Mouse (Mus musculus) midbrain, embryonic 11.5 days (tissue): ENCODE measurements at regions not wholly inside any gene's neighbourhood (a gene's known extent, or its start where the extent isn't known, plus 50 kb on each side); places are given as distances from the start of the nearest gene placed in this dataset.

Experiments
- ATAC-seq: fragments of 200-750 bp; cut with Nextera tagmentation; 2 replicates; pipeline ENCODE4 v1.8.0; 2017; ENCODE audit warnings: moderate TSS enrichment, moderate library complexity; ENCODE audit not compliant: low FRiP score
- DNase-seq: peaks from one replicate; pipeline ENCODE4 v3.0.0; 2015; ENCODE audit warnings: low spot score; ENCODE audit errors: missing footprints
- H3K27ac ChIP-seq: fragments of 300-500 bp; sonication (generic); 2 replicates; pipeline ENCODE4 v1.5.1; 2014; ENCODE audit warnings: low read depth, low read length
- H3K27me3 ChIP-seq: fragments of 300-500 bp; sonication (generic); 2 replicates; pipeline ENCODE4 v1.6.1; 2014; ENCODE audit warnings: mild to moderate bottlenecking, low read length, moderate library complexity, mixed read lengths; ENCODE audit not compliant: control insufficient read depth, insufficient read depth
- H3K36me3 ChIP-seq: fragments of 300-500 bp; sonication (generic); 2 replicates; pipeline ENCODE4 v1.6.1; 2014; ENCODE audit warnings: mild to moderate bottlenecking, low read length, moderate library complexity, mixed read lengths; ENCODE audit not compliant: control insufficient read depth, insufficient read depth
- H3K4me1 ChIP-seq: fragments of 300-500 bp; sonication (generic); 2 replicates; pipeline ENCODE4 v1.6.1; 2014; ENCODE audit warnings: low read length; ENCODE audit not compliant: control insufficient read depth, insufficient read depth
- H3K4me2 ChIP-seq: fragments of 300-500 bp; sonication (generic); 2 replicates; pipeline ENCODE4 v1.6.1; 2014; ENCODE audit warnings: mild to moderate bottlenecking, moderate library complexity
- H3K4me3 ChIP-seq: fragments of 300-500 bp; sonication (generic); 2 replicates; pipeline ENCODE4 v1.5.1; 2014; ENCODE audit warnings: low read depth, low read length
- H3K9ac ChIP-seq: fragments of 300-500 bp; sonication (generic); 2 replicates; pipeline ENCODE4 v1.6.1; 2014; ENCODE audit warnings: low read length
- H3K9me3 ChIP-seq: fragments of 300-500 bp; sonication (generic); 2 replicates; pipeline ENCODE4 v1.6.1; 2016; ENCODE audit warnings: low read length; ENCODE audit not compliant: control insufficient read depth
- WGBS: fragments of 180-500 bp; shearing (Covaris S2); extraction: QIAGEN DNeasy Blood & Tissue Kit; methylation state at CpG from one replicate; pipeline ENCODE4 v1.1.7; 2014; 5-methylcytosine and 5-hydroxymethylcytosine counted together

DNA sequence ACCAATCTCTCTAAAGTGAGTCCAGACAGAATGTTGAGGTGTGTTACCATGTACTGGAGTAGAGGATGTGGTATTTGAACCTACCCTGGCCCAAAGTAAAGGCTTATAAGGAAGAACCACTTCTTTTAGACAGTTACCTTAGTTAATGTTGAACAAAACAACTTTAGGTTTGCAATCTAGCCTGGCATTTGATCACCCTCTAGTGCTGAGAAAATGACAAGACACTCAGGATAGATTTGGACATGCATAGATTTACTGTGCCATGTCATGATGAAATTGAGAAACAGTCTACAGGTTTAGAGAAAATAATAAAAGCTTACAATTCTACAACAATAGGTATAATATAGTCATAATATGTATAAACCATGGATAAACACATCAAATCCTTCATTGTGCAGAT lies 333.7 kb downstream of the Adcyap1 start:
- Histone ChIP-seq H3K36me3 (no peaks in the 10 kb centered on the region), H3K4me2 (no peak overlapping the region), H3K4me3 (no peak overlapping the region), H3K4me1 (no peaks in the 10 kb centered on the region), H3K27ac (no peak overlapping the region), H3K27me3 (no peaks in the 10 kb centered on the region), H3K9ac (no peak overlapping the region), H3K9me3 (no peaks in the 10 kb centered on the region)
- DNase-seq (no peak), ATAC-seq (0 out of 2 replicates have a peak, but pooled peaks have one; percentile 24)

DNA sequence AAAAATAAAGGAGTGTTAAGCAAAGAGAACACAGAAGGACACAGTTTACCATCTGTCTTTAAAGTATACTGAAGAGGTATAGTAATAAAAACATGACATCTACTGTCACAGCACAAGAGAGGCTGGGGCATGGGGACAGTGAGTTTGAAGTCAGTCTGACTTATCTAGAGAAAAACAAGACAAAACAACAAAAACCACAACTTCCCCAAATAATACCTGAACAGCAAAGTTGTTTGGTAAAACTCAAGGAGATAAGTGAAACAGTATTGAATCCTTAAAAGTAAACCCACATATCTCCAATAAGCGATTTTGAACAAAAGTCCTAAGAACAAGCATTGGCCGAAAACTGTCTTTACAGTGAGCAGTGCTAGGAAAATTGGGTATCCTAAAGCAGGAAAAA lies 336.1 kb downstream of the Adcyap1 start:
- DNase-seq (no peak), ATAC-seq (no peak)
- H3K9me3 ChIP-seq = no peaks in the 10 kb centered on the region
- 88% methylated on average over 2 of the region's 2 CpGs for WGBS
- H3K4me2 ChIP-seq = no peak overlapping the region
- no peaks in the 10 kb centered on the region for H3K36me3 ChIP-seq
- no peaks in the 10 kb centered on the region for H3K27me3 ChIP-seq
- no peak overlapping the region for H3K4me3 ChIP-seq
- no peak overlapping the region for H3K27ac ChIP-seq
- no peak overlapping the region for H3K9ac ChIP-seq
- no peaks in the 10 kb centered on the region for H3K4me1 ChIP-seq

DNA sequence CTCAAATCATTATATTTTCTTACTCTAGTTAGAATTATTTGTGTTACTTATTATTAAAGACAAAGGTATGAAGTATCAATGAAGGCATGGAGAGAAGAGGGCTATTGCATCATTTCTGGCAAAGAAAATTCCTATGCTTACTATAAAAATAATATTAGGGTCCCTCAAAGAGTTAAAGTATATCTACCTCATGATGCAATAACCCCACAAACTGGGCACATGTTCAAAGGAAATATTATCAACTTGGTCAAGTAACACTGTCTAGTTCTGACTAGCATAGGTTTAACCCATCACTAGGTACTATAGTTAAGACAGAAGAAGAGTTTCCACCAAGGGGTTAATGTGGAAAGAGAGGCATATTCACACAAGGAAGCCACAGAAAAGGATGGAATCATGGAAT lies 336.9 kb downstream of the Adcyap1 start:
- ATAC-seq (no peak), DNase-seq (no peak)
- H3K36me3 ChIP-seq = no peaks in the 10 kb centered on the region
- no peak overlapping the region for H3K4me2 ChIP-seq
- no peak overlapping the region for H3K27ac ChIP-seq
- no peak overlapping the region for H3K4me3 ChIP-seq
- H3K9ac ChIP-seq = no peak overlapping the region
- no peaks in the 10 kb centered on the region for H3K27me3 ChIP-seq
- H3K9me3 ChIP-seq = no peaks in the 10 kb centered on the region
- no peaks in the 10 kb centered on the region for H3K4me1 ChIP-seq

DNA sequence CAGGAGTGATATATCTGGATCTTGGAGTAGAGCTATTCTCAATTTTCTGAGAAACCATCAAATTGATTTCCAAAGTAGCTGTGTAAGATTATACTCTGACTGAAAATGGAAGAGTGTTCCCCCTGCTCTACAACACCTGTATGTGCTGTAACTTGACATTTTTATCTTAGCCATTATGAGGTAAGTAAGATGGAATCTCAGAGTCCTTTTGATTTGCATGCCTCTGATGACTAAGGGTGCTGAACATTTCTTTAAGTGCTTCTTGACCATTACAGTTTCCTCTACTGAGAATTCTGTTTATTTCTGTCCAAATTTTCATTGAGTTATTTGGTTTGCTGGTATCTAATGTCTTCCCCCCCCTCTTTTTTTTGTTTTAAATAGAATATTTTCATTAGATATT lies 343.0 kb downstream of the Adcyap1 start:
- H3K4me2 ChIP-seq = no peak overlapping the region
- H3K36me3 ChIP-seq = no peaks in the 10 kb centered on the region
- DNase-seq (no peak), ATAC-seq (no peak)
- H3K9ac ChIP-seq = no peak overlapping the region
- no peaks in the 10 kb centered on the region for H3K9me3 ChIP-seq
- no peak overlapping the region for H3K27ac ChIP-seq
- no peaks in the 10 kb centered on the region for H3K4me1 ChIP-seq
- H3K27me3 ChIP-seq = no peaks in the 10 kb centered on the region
- no peak overlapping the region for H3K4me3 ChIP-seq

DNA sequence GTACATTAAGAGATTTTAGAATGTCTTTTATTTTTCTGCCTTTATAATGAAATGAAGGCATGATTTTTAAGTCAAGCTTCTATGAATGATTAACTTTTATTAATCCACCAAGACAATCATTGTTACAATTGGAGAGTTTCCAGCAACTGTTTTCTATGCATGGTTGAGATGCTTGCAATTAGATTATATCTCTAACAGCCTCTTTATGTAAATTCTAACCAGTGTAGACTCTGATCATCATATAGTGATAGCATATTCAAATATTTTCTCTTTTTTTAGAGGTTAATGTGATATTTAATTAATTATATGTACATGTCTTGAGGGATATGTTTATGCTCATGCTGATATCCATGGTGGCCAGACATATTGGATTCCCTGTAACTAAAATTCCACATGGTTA lies 351.5 kb downstream of the Adcyap1 start:
- ATAC-seq (no peak), DNase-seq (no peak)
- no peak overlapping the region for H3K4me2 ChIP-seq
- H3K9me3 ChIP-seq = no peaks in the 10 kb centered on the region
- H3K4me1 ChIP-seq = no peaks in the 10 kb centered on the region
- no peaks in the 10 kb centered on the region for H3K36me3 ChIP-seq
- H3K27ac ChIP-seq = no peak overlapping the region
- no peak overlapping the region for H3K4me3 ChIP-seq
- H3K27me3 ChIP-seq = no peaks in the 10 kb centered on the region
- H3K9ac ChIP-seq = no peak overlapping the region

DNA sequence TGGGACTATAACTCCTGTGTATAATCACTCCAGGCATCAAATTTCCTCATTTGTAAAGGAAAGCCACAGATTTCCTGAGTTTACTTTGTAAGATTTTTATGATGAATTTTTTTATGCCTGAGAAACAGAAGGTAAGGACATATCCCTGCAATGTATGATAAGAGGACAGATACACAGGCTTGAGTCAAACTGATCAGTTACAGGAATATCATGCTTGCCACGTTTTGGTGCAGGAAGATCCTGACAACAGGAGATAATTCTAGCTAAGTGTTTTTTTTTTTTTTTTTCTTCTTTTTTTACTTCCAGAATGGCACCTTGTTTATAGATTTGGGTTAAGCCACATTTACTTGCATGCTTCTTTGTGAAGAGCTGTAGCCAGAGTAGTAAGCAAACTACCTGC lies 357.1 kb downstream of the Adcyap1 start:
- no peaks in the 10 kb centered on the region for H3K9me3 ChIP-seq
- no peaks in the 10 kb centered on the region for H3K27me3 ChIP-seq
- no peak overlapping the region for H3K4me3 ChIP-seq
- no peaks in the 10 kb centered on the region for H3K36me3 ChIP-seq
- no peak overlapping the region for H3K27ac ChIP-seq
- DNase-seq (no peak), ATAC-seq (no peak)
- WGBS = 62% methylated on average over 1 of the region's 1 CpGs
- no peaks in the 10 kb centered on the region for H3K4me1 ChIP-seq
- H3K4me2 ChIP-seq = no peak overlapping the region
- H3K9ac ChIP-seq = no peak overlapping the region

DNA sequence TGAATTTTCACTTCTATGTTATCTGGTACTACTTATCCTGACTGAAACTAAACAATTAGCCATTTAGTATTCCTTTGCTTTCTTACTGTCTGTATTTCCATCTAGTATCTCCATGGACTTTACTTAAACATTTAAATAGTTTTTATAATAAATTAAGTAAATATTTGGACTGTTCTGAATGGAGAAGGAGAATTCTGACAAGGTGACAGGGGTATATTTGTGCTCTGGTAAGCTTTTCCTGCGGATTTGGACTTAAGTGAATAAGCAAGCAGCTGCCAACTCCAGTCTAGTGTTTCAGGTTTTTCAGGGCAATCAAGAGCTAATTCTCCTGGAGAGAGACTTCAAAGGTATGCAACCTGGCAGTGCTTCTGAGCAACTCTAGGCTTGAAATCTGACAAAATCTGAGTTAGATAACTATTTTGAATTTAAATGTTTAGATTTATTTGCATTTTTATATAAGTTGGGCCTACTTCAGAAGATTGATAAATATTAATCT lies 364.5 kb downstream of the Adcyap1 start:
- DNase-seq = no peak
- no peaks in the 10 kb centered on the region for H3K4me1 ChIP-seq
- no peak for ATAC-seq
- no peaks in the 10 kb centered on the region for H3K9me3 ChIP-seq
- H3K27ac ChIP-seq = no peak overlapping the region
- no peak overlapping the region for H3K9ac ChIP-seq
- no peaks in the 10 kb centered on the region for H3K36me3 ChIP-seq
- WGBS = 58% methylated on average over 1 of the region's 1 CpGs
- no peak overlapping the region for H3K4me3 ChIP-seq
- H3K27me3 ChIP-seq = no peaks in the 10 kb centered on the region
- no peak overlapping the region for H3K4me2 ChIP-seq

DNA sequence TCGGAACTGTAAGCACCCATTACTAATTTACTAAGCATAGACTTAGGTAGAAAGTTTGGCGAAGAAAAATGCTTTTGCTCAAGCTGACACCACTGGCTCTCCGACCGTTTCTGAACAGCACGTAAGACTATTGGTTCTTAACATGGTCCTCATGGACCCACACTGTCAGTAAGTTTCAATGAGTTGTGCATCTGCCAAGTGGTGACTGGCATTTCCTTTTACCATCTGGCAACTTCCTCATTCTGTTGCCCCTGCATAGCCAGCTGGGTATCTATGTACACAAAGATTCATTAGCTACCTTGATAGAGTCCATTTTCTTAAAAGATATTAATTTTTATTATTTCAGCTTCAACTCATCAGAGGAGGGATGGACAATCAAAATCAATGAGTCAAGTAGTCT lies 381.2 kb downstream of the Adcyap1 start:
- no peaks in the 10 kb centered on the region for H3K9me3 ChIP-seq
- ATAC-seq (no peak), DNase-seq (no peak)
- H3K36me3 ChIP-seq = no peaks in the 10 kb centered on the region
- WGBS = 88% methylated on average over 5 of the region's 5 CpGs
- H3K4me1 ChIP-seq = no peaks in the 10 kb centered on the region
- H3K27ac ChIP-seq = no peak overlapping the region
- no peak overlapping the region for H3K4me2 ChIP-seq
- H3K4me3 ChIP-seq = no peak overlapping the region
- H3K9ac ChIP-seq = no peak overlapping the region
- H3K27me3 ChIP-seq = no peaks in the 10 kb centered on the region

DNA sequence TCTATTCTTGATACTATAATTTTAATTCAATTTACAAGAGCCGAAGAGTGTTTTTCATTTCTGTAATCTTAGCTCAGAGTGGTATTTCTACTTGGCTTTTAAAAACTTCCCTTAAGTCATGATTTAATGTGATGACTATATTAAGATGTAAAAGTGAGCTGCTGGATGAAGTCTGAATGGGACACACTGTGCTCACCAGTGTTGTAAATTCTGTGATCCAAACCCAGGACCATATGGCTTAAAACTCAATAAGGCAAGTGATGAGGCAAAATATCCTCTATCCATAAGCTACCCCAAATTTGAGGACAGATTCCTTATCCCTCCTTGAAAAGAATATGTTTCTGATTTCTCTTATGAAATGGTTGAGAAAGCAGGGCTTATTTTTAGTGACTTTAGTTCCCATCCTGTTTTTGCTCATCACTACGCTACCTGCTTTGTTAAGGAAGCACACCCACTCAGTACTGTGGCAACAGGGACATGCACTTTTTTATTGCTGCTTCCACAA lies 399.4 kb downstream of the Adcyap1 start:
- H3K9me3 ChIP-seq = no peaks in the 10 kb centered on the region
- 99% methylated on average over 2 of the region's 2 CpGs for WGBS
- no peak overlapping the region for H3K4me3 ChIP-seq
- H3K36me3 ChIP-seq = no peaks in the 10 kb centered on the region
- H3K27me3 ChIP-seq = no peaks in the 10 kb centered on the region
- no peak for ATAC-seq
- no peak overlapping the region for H3K4me2 ChIP-seq
- no peak overlapping the region for H3K9ac ChIP-seq
- H3K27ac ChIP-seq = no peak overlapping the region
- H3K4me1 ChIP-seq = no peaks in the 10 kb centered on the region
- no peak for DNase-seq

DNA sequence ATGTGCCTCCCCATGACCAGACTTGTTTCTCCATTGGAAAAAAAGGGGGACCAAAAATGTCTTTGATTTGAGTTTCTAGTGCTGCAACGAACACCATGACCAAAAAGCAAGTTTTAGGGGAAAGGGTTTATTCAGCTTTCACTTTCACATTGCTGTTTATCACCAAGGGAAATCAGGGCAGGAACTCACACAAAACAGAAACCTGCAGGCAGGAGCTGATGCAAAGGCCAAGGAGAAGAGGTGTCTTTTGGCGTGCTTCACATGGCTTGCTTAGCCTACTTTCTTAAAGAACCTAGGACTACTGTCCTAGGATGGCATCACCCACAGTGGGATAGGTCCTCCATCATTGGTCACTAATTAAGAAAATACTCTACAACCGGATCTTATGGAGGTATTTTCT lies 401.4 kb downstream of the Adcyap1 start:
- WGBS = 81% methylated on average over 3 of the region's 3 CpGs
- ATAC-seq (no peak), DNase-seq (no peak)
- H3K9me3 ChIP-seq = no peaks in the 10 kb centered on the region
- H3K4me3 ChIP-seq = no peak overlapping the region
- H3K27me3 ChIP-seq = no peaks in the 10 kb centered on the region
- H3K4me2 ChIP-seq = no peak overlapping the region
- no peak overlapping the region for H3K27ac ChIP-seq
- H3K4me1 ChIP-seq = no peaks in the 10 kb centered on the region
- no peaks in the 10 kb centered on the region for H3K36me3 ChIP-seq
- H3K9ac ChIP-seq = no peak overlapping the region
